9 mouse cellular contexts compared by ENCODE assay signal in genomic region chr5:101825111-101825911, GRCm38 (mm10).
A peak's percentile ranks its signal among the peaks of the same experiment; 100 is the strongest.
DNase-seq lines count a peak whose midpoint lies in the region; ATAC-seq lines count a peak whose summit lies in the region.
"Had no signal": no experiment of that assay in that cellular context is flagged by ENCODE, and none has a peak within 500 bp of the region (broad histone marks: within the 10 kb centered on the region; RNA-seq: fewer than 3 reads in every experiment).

No protein-coding gene starts in this region.

- no peak overlapping the region; the same call in 1 of the 2 replicates for H3K9ac ChIP-seq in midbrain, embryonic 14.5 days (replicated peaks; ENCODE audit: low read length)
- no peak overlapping the region for H3K9ac ChIP-seq in midbrain, embryonic 13.5 days (replicated peaks)
- H3K9ac ChIP-seq in stomach, embryonic 16.5 days (ENCODE audit: low read length): 0 out of 2 replicates have a peak overlapping the region, but pooled peaks have one; percentile 9
- H3K9ac ChIP-seq: limb, embryonic 12.5 days had no signal

- no peaks in the 10 kb centered on the region for H3K9me3 ChIP-seq in midbrain, embryonic 14.5 days (ENCODE audit: control insufficient read depth, low read length)
- no peaks in the 10 kb centered on the region for H3K9me3 ChIP-seq in midbrain, embryonic 13.5 days
- H3K9me3 ChIP-seq in limb, embryonic 10.5 days (replicated peaks): no peaks in the 10 kb centered on the region
- no peaks in the 10 kb centered on the region for H3K9me3 ChIP-seq in stomach, embryonic 16.5 days (replicated peaks; ENCODE audit: control insufficient read depth, low read length)
- H3K9me3 ChIP-seq: limb, embryonic 12.5 days had no signal

- DNase-seq in frontal cortex, postnatal 36 days (ENCODE audit: low spot score in 2 of 2): peak; percentile 28 to 63
- DNase-seq in frontal cortex, postnatal 14 days (ENCODE audit: low spot score in 2 of 2): no peak
- peak; percentile 29 for DNase-seq in midbrain, embryonic 14.5 days
- peak; percentile 45 for DNase-seq in limb, embryonic 10.5 days (ENCODE audit: low spot score)
- DNase-seq in MN1 (ENCODE audit: low spot score): no peak
- no peak for DNase-seq in cerebellum, postnatal 4 days (ENCODE audit: low spot score in 2 of 2)

- WGBS in midbrain, embryonic 14.5 days: 15% methylated on average over 13 of the region's 13 CpGs
- WGBS in midbrain, embryonic 13.5 days: 17% methylated on average over 13 of the region's 13 CpGs
- 28% methylated on average over 13 of the region's 13 CpGs for WGBS in limb, embryonic 10.5 days
- WGBS in stomach, embryonic 16.5 days: 41% methylated on average over 13 of the region's 13 CpGs

- no peak for ATAC-seq in midbrain, embryonic 14.5 days (ENCODE audit: low FRiP score, low TSS enrichment)
- ATAC-seq in midbrain, embryonic 13.5 days: no peak
- no peak for ATAC-seq in stomach, embryonic 16.5 days (ENCODE audit: insufficient read depth, low FRiP score)

- H3K27me3 ChIP-seq in midbrain, embryonic 14.5 days (ENCODE audit: control insufficient read depth, insufficient read depth, low read length): 0 out of 2 replicates have a peak, but pooled peaks cover 2% of the 10 kb centered on the region
- peaks cover 9% of the 10 kb centered on the region; the same call in 1 of the 2 replicates for H3K27me3 ChIP-seq in midbrain, embryonic 13.5 days
- H3K27me3 ChIP-seq in limb, embryonic 10.5 days (ENCODE audit: low read depth, poor library complexity, severe bottlenecking): peaks cover 44% of the 10 kb centered on the region
- H3K27me3 ChIP-seq in stomach, embryonic 16.5 days (ENCODE audit: control insufficient read depth, insufficient read depth, low read length): no peaks in the 10 kb centered on the region

- no peak overlapping the region for H3K4me3 ChIP-seq in midbrain, embryonic 14.5 days (replicated peaks; ENCODE audit: low read depth, low read length)
- H3K4me3 ChIP-seq in midbrain, embryonic 13.5 days (replicated peaks): no peak overlapping the region
- no peak overlapping the region for H3K4me3 ChIP-seq in limb, embryonic 10.5 days
- H3K4me3 ChIP-seq in stomach, embryonic 16.5 days (replicated peaks; ENCODE audit: low read length): no peak overlapping the region
- H3K4me3 ChIP-seq: limb, embryonic 12.5 days had no signal

- no peak overlapping the region for H3K4me2 ChIP-seq in midbrain, embryonic 14.5 days (ENCODE audit: low read length)
- no peak overlapping the region; the same call in 1 of the 2 replicates for H3K4me2 ChIP-seq in midbrain, embryonic 13.5 days (replicated peaks)
- no peak overlapping the region for H3K4me2 ChIP-seq in stomach, embryonic 16.5 days (ENCODE audit: low read depth, low read length)
- H3K4me2 ChIP-seq: limb, embryonic 12.5 days had no signal

- H3K4me1 ChIP-seq in midbrain, embryonic 14.5 days (ENCODE audit: control insufficient read depth, insufficient read depth, low read length): peaks cover 16% of the 10 kb centered on the region
- H3K4me1 ChIP-seq in midbrain, embryonic 13.5 days (replicated peaks): peaks cover 21% of the 10 kb centered on the region
- peaks cover 49% of the 10 kb centered on the region for H3K4me1 ChIP-seq in limb, embryonic 10.5 days
- peaks cover 12% of the 10 kb centered on the region for H3K4me1 ChIP-seq in stomach, embryonic 16.5 days (ENCODE audit: control insufficient read depth, insufficient read depth, low read length)

- H3K27ac ChIP-seq in midbrain, embryonic 14.5 days (replicated peaks; ENCODE audit: low read depth, low read length): no peak overlapping the region
- no peak overlapping the region; the same call in 1 of the 2 replicates for H3K27ac ChIP-seq in midbrain, embryonic 13.5 days
- peak overlapping the region; percentile 46; the same call in 1 of the 2 replicates for H3K27ac ChIP-seq in limb, embryonic 10.5 days
- no peak overlapping the region for H3K27ac ChIP-seq in stomach, embryonic 16.5 days (ENCODE audit: low read length)
- H3K27ac ChIP-seq: limb, embryonic 12.5 days had no signal

- H3K36me3 ChIP-seq in midbrain, embryonic 14.5 days (ENCODE audit: control insufficient read depth, insufficient read depth, low read length): no peaks in the 10 kb centered on the region
- H3K36me3 ChIP-seq in midbrain, embryonic 13.5 days: no peaks in the 10 kb centered on the region
- H3K36me3 ChIP-seq in limb, embryonic 10.5 days: no peaks in the 10 kb centered on the region
- H3K36me3 ChIP-seq in stomach, embryonic 16.5 days (ENCODE audit: control insufficient read depth, insufficient read depth, low read length): no peaks in the 10 kb centered on the region
- H3K36me3 ChIP-seq: limb, embryonic 12.5 days had no signal

Comparison
In these comparisons a context has a peak if more than half of its experiments do, and no peak if none do; other contexts are left out.
1. DNase-seq: peak in frontal cortex, postnatal 36 days (2 of 2), midbrain, embryonic 14.5 days (single experiment) and limb, embryonic 10.5 days (single experiment); none in frontal cortex, postnatal 14 days (0 of 2), MN1 (single experiment) and cerebellum, postnatal 4 days (0 of 2).